Mouse (Mus musculus) liver, embryonic 11.5 days (tissue): ENCODE measurements at regions not wholly inside any gene's neighbourhood (a gene's known extent, or its start where the extent isn't known, plus 50 kb on each side); places are given as distances from the start of the nearest gene placed in this dataset.

ENCODE experiments used
- ATAC-seq: fragments of 200-750 bp; cut with Nextera tagmentation; replicated peaks from 2 replicates; pipeline ENCODE4 v1.8.0; 2017; ENCODE audit warnings: moderate number of reproducible peaks, mild to moderate bottlenecking, moderate TSS enrichment, moderate library complexity; ENCODE audit not compliant: low FRiP score
- DNase-seq: peaks from one replicate; pipeline ENCODE4 v3.0.0-alpha.2; 2017; ENCODE audit warnings: low spot score
- H3K27ac ChIP-seq: fragments of 300-500 bp; sonication (generic); 2 replicates; pipeline ENCODE4 v1.5.1; 2014; ENCODE audit warnings: mild to moderate bottlenecking, low read depth, low read length, control low read depth
- H3K27me3 ChIP-seq: fragments of 300-500 bp; sonication (generic); replicated peaks from 2 replicates; pipeline ENCODE4 v1.6.1; 2014; ENCODE audit warnings: low read length, mixed read lengths; ENCODE audit not compliant: control insufficient read depth, insufficient read depth
- H3K36me3 ChIP-seq: fragments of 300-500 bp; sonication (generic); 2 replicates; pipeline ENCODE4 v1.6.1; 2014; ENCODE audit warnings: mild to moderate bottlenecking, low read length, moderate library complexity, mixed read lengths; ENCODE audit not compliant: control insufficient read depth, insufficient read depth
- H3K4me1 ChIP-seq: fragments of 300-500 bp; sonication (generic); replicated peaks from 2 replicates; pipeline ENCODE4 v1.6.1; 2014; ENCODE audit warnings: low read length, mixed read lengths; ENCODE audit not compliant: control insufficient read depth, insufficient read depth
- H3K4me2 ChIP-seq: fragments of 300-500 bp; sonication (generic); 2 replicates; pipeline ENCODE4 v1.6.1; 2014; ENCODE audit warnings: mild to moderate bottlenecking, control low read depth, moderate library complexity
- H3K4me3 ChIP-seq: fragments of 300-500 bp; sonication (generic); 2 replicates; pipeline ENCODE4 v1.5.1; 2014; ENCODE audit warnings: low read depth, low read length, control low read depth
- H3K9ac ChIP-seq: fragments of 300-500 bp; sonication (generic); 2 replicates; pipeline ENCODE4 v1.6.1; 2014; ENCODE audit warnings: low read depth, low read length, control low read depth
- H3K9me3 ChIP-seq: fragments of 300-500 bp; sonication (generic); 2 replicates; pipeline ENCODE4 v1.6.1; 2016; ENCODE audit warnings: low read length, inconsistent platforms, mixed read lengths; ENCODE audit not compliant: control insufficient read depth
- WGBS: fragments of 180-500 bp; shearing (Covaris S2); extraction: QIAGEN DNeasy Blood & Tissue Kit; methylation state at CpG from one replicate; pipeline ENCODE4 v1.1.7; 2014; 5-methylcytosine and 5-hydroxymethylcytosine counted together

- 69% methylated on average over 12 of the region's 12 CpGs for WGBS
- H3K27ac ChIP-seq: no peak overlapping the region
- no peak overlapping the region for H3K4me2 ChIP-seq
- H3K9me3 ChIP-seq: no peaks in the 10 kb centered on the region
- H3K4me3 ChIP-seq: no peak overlapping the region
- H3K27me3 ChIP-seq: no peaks in the 10 kb centered on the region
- no peak overlapping the region for H3K9ac ChIP-seq
- no peaks in the 10 kb centered on the region for H3K4me1 ChIP-seq
- DNase-seq (no peak), ATAC-seq (no peak)
- H3K36me3 ChIP-seq: no peaks in the 10 kb centered on the region
Observed at GRCm38 (mm10) chr12:69524337-69525035, 58.3 kb downstream of the Vcpkmt start.

- no peak for ATAC-seq
- WGBS: 60% methylated on average over 2 of the region's 2 CpGs
- H3K4me1 ChIP-seq: peaks cover 5% of the 10 kb centered on the region; the same call in 1 of the 2 replicates
- no peaks in the 10 kb centered on the region for H3K27me3 ChIP-seq
- no peak overlapping the region for H3K4me3 ChIP-seq
- H3K9ac ChIP-seq: no peak overlapping the region
- no peak overlapping the region for H3K27ac ChIP-seq
- DNase-seq: no peak
- H3K4me2 ChIP-seq: no peak overlapping the region
- H3K36me3 ChIP-seq: no peaks in the 10 kb centered on the region
- H3K9me3 ChIP-seq: no peaks in the 10 kb centered on the region
Observed at GRCm38 (mm10) chr12:69519869-69520268, 63.0 kb downstream of the Vcpkmt start.

- DNase-seq (no peak), ATAC-seq (no peak)
- H3K4me2 ChIP-seq: no peak overlapping the region
- H3K9me3 ChIP-seq: no peaks in the 10 kb centered on the region
- peaks cover 5% of the 10 kb centered on the region; the same call in 1 of the 2 replicates for H3K4me1 ChIP-seq
- 56% methylated on average over 2 of the region's 2 CpGs for WGBS
- H3K4me3 ChIP-seq: no peak overlapping the region
- no peaks in the 10 kb centered on the region for H3K36me3 ChIP-seq
- H3K27ac ChIP-seq: no peak overlapping the region
- H3K27me3 ChIP-seq: no peaks in the 10 kb centered on the region
- H3K9ac ChIP-seq: no peak overlapping the region
Observed at GRCm38 (mm10) chr12:69519028-69519427, 63.8 kb downstream of the Vcpkmt start.

- ATAC-seq (no peak), DNase-seq (no peak)
- Histone ChIP-seq H3K36me3 (no peaks in the 10 kb centered on the region), H3K4me1 (peaks cover 11% of the 10 kb centered on the region), H3K9me3 (no peaks in the 10 kb centered on the region), H3K4me3 (no peak overlapping the region), H3K27me3 (no peaks in the 10 kb centered on the region), H3K9ac (no peak overlapping the region), H3K4me2 (no peak overlapping the region), H3K27ac (no peak overlapping the region)
- WGBS: 56% methylated on average over 3 of the region's 3 CpGs
Observed at GRCm38 (mm10) chr12:69517616-69518015, 65.2 kb downstream of the Vcpkmt start.

GRCm38 (mm10) chr12:69516314-69516916 lies 66.4 kb downstream of the Vcpkmt start:
- WGBS: 52% methylated on average over 10 of the region's 10 CpGs
- no peak overlapping the region for H3K27ac ChIP-seq
- no peak overlapping the region for H3K9ac ChIP-seq
- DNase-seq (no peak), ATAC-seq (no peak)
- no peaks in the 10 kb centered on the region for H3K9me3 ChIP-seq
- H3K4me1 ChIP-seq: peaks cover 11% of the 10 kb centered on the region
- no peaks in the 10 kb centered on the region for H3K27me3 ChIP-seq
- H3K36me3 ChIP-seq: no peaks in the 10 kb centered on the region
- no peak overlapping the region for H3K4me3 ChIP-seq
- H3K4me2 ChIP-seq: no peak overlapping the region

- no peak overlapping the region for H3K4me3 ChIP-seq
- no peaks in the 10 kb centered on the region for H3K36me3 ChIP-seq
- no peaks in the 10 kb centered on the region for H3K27me3 ChIP-seq
- H3K9me3 ChIP-seq: no peaks in the 10 kb centered on the region
- DNase-seq (no peak), ATAC-seq (no peak)
- H3K4me1 ChIP-seq: peaks cover 11% of the 10 kb centered on the region
- H3K27ac ChIP-seq: no peak overlapping the region
- H3K9ac ChIP-seq: no peak overlapping the region
- no peak overlapping the region for H3K4me2 ChIP-seq
Observed at GRCm38 (mm10) chr12:69515850-69516249, 67.0 kb downstream of the Vcpkmt start.

GRCm38 (mm10) chr12:69515117-69515516 lies 67.7 kb downstream of the Vcpkmt start:
- ATAC-seq: no peak
- Histone ChIP-seq H3K9ac (no peak overlapping the region), H3K9me3 (no peaks in the 10 kb centered on the region), H3K36me3 (no peaks in the 10 kb centered on the region), H3K4me2 (no peak overlapping the region), H3K27me3 (no peaks in the 10 kb centered on the region), H3K4me3 (no peak overlapping the region), H3K4me1 (peaks cover 11% of the 10 kb centered on the region), H3K27ac (no peak overlapping the region)
- 48% methylated on average over 9 of the region's 9 CpGs for WGBS
- DNase-seq: no peak

- WGBS: 30% methylated on average over 4 of the region's 4 CpGs
- ATAC-seq: peak; percentile 42; the same call in 1 of the 2 replicates
Observed at GRCm38 (mm10) chr12:69513166-69513565, 69.7 kb downstream of the Vcpkmt start.

GRCm38 (mm10) chr12:69510736-69511135 lies 72.1 kb downstream of the Vcpkmt start:
- Histone ChIP-seq H3K36me3 (no peaks in the 10 kb centered on the region), H3K9me3 (no peaks in the 10 kb centered on the region), H3K9ac (no peak overlapping the region), H3K4me1 (peaks cover 6% of the 10 kb centered on the region), H3K27me3 (no peaks in the 10 kb centered on the region), H3K4me3 (no peak overlapping the region), H3K4me2 (no peak overlapping the region), H3K27ac (no peak overlapping the region)
- 56% methylated on average over 4 of the region's 4 CpGs for WGBS
- DNase-seq (no peak), ATAC-seq (no peak)

More at GRCm38 (mm10) chr12:69513166-69513565, 69.7 kb downstream of the Vcpkmt start:
- Histone ChIP-seq H3K9me3 (no peaks in the 10 kb centered on the region), H3K4me2 (no peak overlapping the region), H3K4me3 (no peak overlapping the region), H3K36me3 (no peaks in the 10 kb centered on the region), H3K27ac (peak overlapping the region; percentile 25; the same call in 1 of the 2 replicates), H3K4me1 (peaks cover 11% of the 10 kb centered on the region), H3K9ac (0 out of 2 replicates have a peak overlapping the region, but pooled peaks have one; percentile 9), H3K27me3 (no peaks in the 10 kb centered on the region)
- DNase-seq: no peak
